Mouse (Mus musculus) B cell, adult (primary cell): Measurements from ENCODE around the gene Fermt3. TPM values are rescaled to one million over a fixed set of nuclear protein-coding genes. Genes with fewer than 3 reads are reported as not detected.

Source experiments
- total RNA-seq: library from RNA; stranded (reverse); gene quantifications from 4 replicates; pipeline ENCODE4 v1.2.4, GENCODE M21; 2023; ENCODE audit not compliant: inconsistent age

Gene Fermt3
- total RNA-seq: 167 to 182 TPM (median 174 TPM) in 4 replicates

GRCm38 (mm10) chr19:7019191-7019590 lies at the start of gene Fermt3:
Gene Fermt3, minus strand, starts transcription at chr19:7019469.

GRCm38 (mm10) chr19:7056248-7057087 lies 37.2 kb upstream of the Fermt3 start, which contains the start of gene Macrod1:
Gene Macrod1, plus strand, starts transcription at chr19:7056810.

GRCm38 (mm10) chr19:7039841-7040636 lies 20.8 kb upstream of the Fermt3 start, which contains the start of gene Stip1:
Gene Stip1, minus strand, starts transcription at chr19:7039967.

GRCm38 (mm10) chr19:6996006-6996405 lies 23.3 kb downstream of the Fermt3 start, which contains the start of the genes Nudt22 and Trpt1:
Gene Nudt22, minus strand, starts transcription at chr19:6996117.
Gene Trpt1, plus strand, starts transcription at chr19:6996131.

GRCm38 (mm10) chr19:6992011-6992858 lies 27.0 kb downstream of the Fermt3 start, which contains the start of gene Dnajc4:
Gene Dnajc4, minus strand, starts transcription at chr19:6992572.

GRCm38 (mm10) chr19:6987061-6987903 lies 32.0 kb downstream of the Fermt3 start, which contains the start of gene Vegfb:
Gene Vegfb, minus strand, starts transcription at chr19:6987651.

GRCm38 (mm10) chr19:6980381-6981093 lies 38.7 kb downstream of the Fermt3 start, which contains the start of gene Fkbp2:
Gene Fkbp2, minus strand, starts transcription at chr19:6980501.

GRCm38 (mm10) chr19:6975537-6976521 lies 43.4 kb downstream of the Fermt3 start, which contains the start of gene Plcb3:
Gene Plcb3, minus strand, starts transcription at chr19:6976470.

GRCm38 (mm10) chr19:6974211-6975205 lies 44.8 kb downstream of the Fermt3 start, which contains the start of gene Ppp1r14b:
Gene Ppp1r14b, plus strand, starts transcription at chr19:6974968.

Other genes starting within 250 kb of the Fermt3 start
- gene Rps6ka4, start 178.8 kb downstream of the Fermt3 start, total RNA-seq: 28.2 to 41.0 TPM (median 33.2 TPM) in 4 replicates
- 29.9 to 32.9 TPM (median 31.6 TPM) in 4 replicates for gene Ccdc88b, start 161.3 kb downstream of the Fermt3 start, total RNA-seq
- gene Trmt112, start 109.8 kb downstream of the Fermt3 start, total RNA-seq: 150 to 159 TPM (median 153 TPM) in 4 replicates
- 86.0 to 104 TPM (median 92.9 TPM) in 4 replicates for gene Prdx5, start 109.4 kb downstream of the Fermt3 start, total RNA-seq
- 55.4 to 59.7 TPM (median 56.1 TPM) in 4 replicates for gene Esrra, start 97.7 kb downstream of the Fermt3 start, total RNA-seq
- not detected in 4 replicates for gene Catsperz, start 94.1 kb downstream of the Fermt3 start, total RNA-seq
- gene Kcnk4, start 85.0 kb downstream of the Fermt3 start, total RNA-seq: not detected in 4 replicates
- 10.7 to 16.5 TPM (median 14.1 TPM) in 4 replicates for gene Bad, start 77.6 kb downstream of the Fermt3 start, total RNA-seq
- 20.3 to 22.9 TPM (median 21.1 TPM) in 4 replicates for gene Gpr137, start 77.0 kb downstream of the Fermt3 start, total RNA-seq
- gene Ppp1r14b, start 44.5 kb downstream of the Fermt3 start, total RNA-seq: 89.5 to 93.5 TPM (median 90.6 TPM) in 4 replicates
- gene Plcb3, start 43.0 kb downstream of the Fermt3 start, total RNA-seq: 13.5 to 15.8 TPM (median 15.0 TPM) in 4 replicates
- 27.8 to 34.0 TPM (median 30.5 TPM) in 4 replicates for gene Fkbp2, start 39.0 kb downstream of the Fermt3 start, total RNA-seq
- gene Vegfb, start 31.8 kb downstream of the Fermt3 start, total RNA-seq: 15.4 to 19.4 TPM (median 17.7 TPM) in 4 replicates
- gene Dnajc4, start 26.9 kb downstream of the Fermt3 start, total RNA-seq: 23.7 to 27.8 TPM (median 26.5 TPM) in 4 replicates
- 4.4 to 6.2 TPM (median 5.2 TPM) in 4 replicates for gene Nudt22, start 23.4 kb downstream of the Fermt3 start, total RNA-seq
- gene Trpt1, start 23.3 kb downstream of the Fermt3 start, total RNA-seq: 4.5 to 6.6 TPM (median 5.6 TPM) in 4 replicates
- 98.7 to 127 TPM (median 113 TPM) in 4 replicates for gene Stip1, start 20.5 kb upstream of the Fermt3 start, total RNA-seq
- gene Macrod1, start 37.3 kb upstream of the Fermt3 start, total RNA-seq: 6.5 to 7.3 TPM (median 7.1 TPM) in 4 replicates
- gene Flrt1, start 86.3 kb upstream of the Fermt3 start, total RNA-seq: 0.12 to 0.16 TPM in 2 of 4 replicates, not detected in the others
- gene Otub1, start 186.8 kb upstream of the Fermt3 start, total RNA-seq: 132 to 142 TPM (median 137 TPM) in 4 replicates
- gene Cox8a, start 198.1 kb upstream of the Fermt3 start, total RNA-seq: 302 to 334 TPM (median 313 TPM) in 4 replicates
- 55.8 to 56.6 TPM (median 56.2 TPM) in 4 replicates for gene Naa40, start 221.7 kb upstream of the Fermt3 start, total RNA-seq
- gene Rcor2, start 247.9 kb upstream of the Fermt3 start, total RNA-seq: 1.5 to 2.8 TPM (median 2.2 TPM) in 4 replicates